Mouse (Mus musculus) mouse trophoblast stem cell (cell line): ENCODE results near the gene Vmn1r59.
"Not testable (repeated sequence)": the region's sequence is repeated elsewhere in the genome, so short reads cannot be mapped to it uniquely, and the experiment has no call there.

Source experiments
- in situ Hi-C, 2 experiments: fragments of 300-500 bp; cut with MseI, MboI; formaldehyde crosslinking; loops; 2 replicates in 1 of 2; 3 replicates in 1 of 2; pipeline ENCODE4 v1.15.1; 2025

Vmn1r59 gene

DNA sequence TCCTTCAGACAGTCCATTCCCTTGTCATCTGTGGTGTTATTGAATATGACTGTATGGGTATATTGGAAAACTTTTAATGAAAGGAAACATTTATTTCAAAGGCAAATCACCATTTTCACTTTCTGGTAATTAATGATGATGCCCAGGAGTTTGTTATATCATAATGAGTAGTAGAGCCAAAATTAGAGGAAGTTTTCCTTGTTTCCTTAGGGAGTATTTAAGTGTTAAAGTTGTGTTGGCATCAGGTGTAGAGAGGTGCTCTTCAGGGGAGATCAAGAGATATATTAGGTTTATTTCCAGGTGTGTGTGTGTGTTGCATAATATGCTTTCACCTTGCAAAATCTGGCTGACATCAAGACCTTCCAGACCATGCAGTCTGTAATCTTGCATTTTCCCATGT, at the start of gene Vmn1r59:
Gene Vmn1r59, minus strand, starts transcription at position 101 of the 400 bp plus-strand sequence.
- in situ Hi-C loops, result loop anchor here (5.0 to 10.0 kb wide), 2 partner anchors 239 to 242 kb away; partner anchors contain the start of gene Vmn1r57 (in 2 of the 2)

DNA sequence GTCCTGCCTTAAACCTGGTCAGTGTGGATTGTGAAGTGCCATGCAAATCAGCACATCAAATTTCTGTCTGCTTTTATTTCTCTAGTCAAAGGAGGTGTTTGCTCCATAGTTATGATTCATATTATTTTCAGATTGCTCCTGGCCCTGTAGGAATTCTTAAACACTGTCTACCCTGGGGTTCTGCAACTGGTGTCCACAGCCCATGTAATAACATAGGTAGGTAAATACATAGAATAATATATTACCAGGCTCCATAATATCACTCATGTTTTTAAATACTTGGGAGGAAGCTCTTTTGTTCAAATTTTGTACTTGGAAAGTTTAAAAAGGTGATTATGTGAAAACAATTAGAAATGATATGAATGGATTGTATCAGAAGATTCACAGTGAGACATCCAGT, 37.3 kb upstream of the Vmn1r59 start, which contains the start of gene Vmn2r28:
Gene Vmn2r28, minus strand, starts transcription at position 101 of the 400 bp plus-strand sequence.
- in situ Hi-C loops, result not testable (repeated sequence)

DNA sequence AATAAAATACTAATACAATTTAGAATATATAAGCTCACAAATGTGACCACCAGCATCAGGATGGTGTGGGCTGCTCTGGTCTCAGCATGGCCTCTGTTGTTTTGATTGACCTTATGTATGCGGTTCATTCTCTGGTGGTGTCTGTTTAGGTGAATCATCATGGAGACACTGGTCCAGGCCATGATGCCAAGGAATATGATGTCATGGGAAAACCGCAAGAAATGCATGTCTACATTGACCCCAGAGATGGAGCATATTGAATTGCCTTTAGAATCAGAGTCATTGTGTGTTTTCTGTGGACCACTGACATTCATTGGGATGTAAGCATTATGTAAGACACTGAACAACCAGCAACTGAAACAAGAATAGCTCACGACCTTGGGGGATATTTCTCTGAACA, 2.6 kb downstream of the Vmn1r59 start:
- in situ Hi-C loops, result loop anchor here in 1 of 2 experiments (10.0 kb wide), 1 partner anchor 239 kb away; the partner anchor contains the start of gene Vmn1r57

DNA sequence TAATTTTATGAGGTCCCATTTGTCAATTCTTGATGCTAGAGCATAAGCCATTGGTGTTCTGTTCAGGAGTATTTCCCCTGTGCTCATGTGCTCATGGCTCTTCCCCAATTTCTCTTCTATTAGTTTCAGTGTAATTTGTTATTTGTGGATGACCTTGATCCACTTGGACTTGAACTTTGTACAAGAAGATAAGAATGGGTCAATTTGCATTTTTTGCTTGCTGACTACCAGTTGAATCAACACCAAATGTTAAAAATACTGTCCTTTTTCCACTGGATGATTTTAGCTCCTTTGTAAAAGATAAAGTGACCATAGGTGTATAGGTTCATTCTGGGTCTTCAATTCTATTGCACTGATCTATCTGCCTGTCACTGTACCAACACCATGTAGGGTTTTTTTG, 7.9 kb downstream of the Vmn1r59 start:
- in situ Hi-C loops, result no loop called here

DNA sequence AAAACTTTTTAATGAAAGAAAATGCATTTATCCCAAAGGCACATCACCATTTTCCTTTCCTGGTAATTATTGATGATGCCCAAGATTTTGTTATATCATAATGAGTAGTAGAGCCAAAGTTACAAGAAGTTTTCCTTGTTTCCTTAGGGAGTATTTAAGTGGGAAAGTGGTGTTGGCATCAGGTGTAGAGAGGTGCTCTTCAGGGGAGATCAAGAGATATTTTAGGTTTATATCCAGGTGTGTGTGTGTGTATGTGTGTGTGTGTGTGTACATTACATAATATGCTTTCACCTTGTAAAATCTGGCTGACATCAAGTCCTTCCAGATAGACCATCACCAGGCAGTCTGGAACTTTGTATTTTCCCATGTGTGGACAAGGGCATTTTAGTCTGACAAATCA, 43.3 kb downstream of the Vmn1r59 start, which contains the start of gene Vmn1r58:
Gene Vmn1r58, minus strand, starts transcription at position 101 of the 400 bp plus-strand sequence.
- in situ Hi-C loops, result not testable (repeated sequence)

DNA sequence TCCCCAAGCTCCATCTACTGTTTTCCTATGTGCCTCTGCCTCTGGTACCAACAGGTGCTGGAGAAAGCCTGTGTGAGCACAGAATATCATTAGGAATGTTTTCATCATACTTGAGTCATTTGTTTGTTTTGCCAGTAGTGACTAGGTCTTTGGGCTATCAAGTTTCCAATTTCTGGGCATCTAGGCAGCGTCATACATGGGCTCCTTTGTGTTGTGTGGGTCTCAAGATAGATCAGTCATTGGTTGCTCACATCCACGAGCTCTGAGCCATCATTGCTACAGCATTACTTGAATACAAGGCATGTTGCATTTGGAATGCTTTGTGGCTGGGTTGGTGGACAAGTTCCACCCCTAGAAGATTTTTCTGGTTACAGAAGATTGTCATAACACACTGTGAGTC, 50.4 kb downstream of the Vmn1r59 start:
- in situ Hi-C loops, result no loop called here
